Mouse (Mus musculus) cerebellum, adult 2 months (tissue): ENCODE measurements around the gene Zfp229.
"Not testable (repeated sequence)": the region's sequence is repeated elsewhere in the genome, so short reads cannot be mapped to it uniquely, and the experiment has no call there.

ENCODE experiments used
- CTCF ChIP-seq: fragments of 200-500 bp; IDR thresholded peaks from 2 replicates; pipeline ENCODE4 v1.5.1; 2011; ENCODE audit warnings: low read depth, mild to moderate bottlenecking, control low read depth, low read length, moderate library complexity, borderline replicate concordance; ENCODE audit not compliant: insufficient read depth
- POLR2A ChIP-seq: fragments of 200-500 bp; IDR thresholded peaks from 2 replicates; pipeline ENCODE4 v1.6.1; 2011; ENCODE audit warnings: low read length, control low read depth, borderline replicate concordance; ENCODE audit not compliant: insufficient read depth

DNA sequence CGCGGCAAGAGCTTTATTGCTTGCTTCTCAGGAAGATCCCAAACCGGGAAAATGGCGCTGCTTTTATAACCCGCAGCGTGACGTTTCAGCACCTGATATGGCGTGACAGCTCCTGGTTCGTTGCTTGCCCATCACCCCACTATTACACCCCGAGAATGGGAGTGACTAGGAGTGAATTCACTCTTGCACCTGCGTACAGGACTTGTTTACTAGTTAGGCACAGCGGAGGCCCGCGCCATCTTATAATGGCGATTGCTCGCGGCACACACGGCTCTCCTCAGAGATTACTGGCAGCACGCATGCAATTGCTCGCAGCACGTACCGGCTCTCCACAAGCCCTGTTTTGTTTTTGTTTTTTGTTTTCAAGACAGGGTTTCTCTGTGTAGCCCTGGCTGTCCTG, at the start of gene Zfp229:
- TF ChIP-seq POLR2A, CTCF: not testable (repeated sequence)
